ENCODE assay signal across 18 mouse cellular contexts in the genomic region with DNA sequence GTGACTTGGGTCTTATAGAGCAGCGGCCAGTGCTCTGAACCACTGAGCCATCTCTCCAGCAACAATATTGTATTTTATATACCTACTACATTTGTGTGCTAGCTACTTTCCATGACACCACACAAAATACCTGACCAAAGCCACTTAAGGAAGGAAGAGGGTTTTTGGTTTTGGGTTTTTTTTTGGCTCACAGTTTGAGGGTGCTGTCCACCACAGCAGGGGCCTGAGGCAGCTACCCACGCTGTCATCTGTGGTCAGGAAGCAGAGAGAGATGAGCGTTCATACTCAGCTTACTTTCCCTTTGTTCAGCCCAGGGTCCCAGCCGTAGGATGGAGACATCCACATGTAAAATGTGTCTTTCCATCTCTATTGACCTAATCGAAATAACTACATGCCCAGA.
"Had no signal": no experiment of that assay in that cellular context is flagged by ENCODE, and none has a peak within 500 bp of the region (broad histone marks: within the 10 kb centered on the region; RNA-seq: fewer than 3 reads in every experiment).

No protein-coding gene starts in this region.

- H3K36me3 ChIP-seq: midbrain, embryonic 10.5 days; stomach, embryonic 15.5 days had no signal

- H3K4me2 ChIP-seq: lung, embryonic 14.5 days; midbrain, embryonic 12.5 days; neural tube, embryonic 13.5 days; neural tube, embryonic 15.5 days; stomach, embryonic 15.5 days had no signal

- H3K4me3 ChIP-seq: midbrain, embryonic 10.5 days; midbrain, embryonic 12.5 days; myocyte; neural tube, embryonic 13.5 days; neural tube, embryonic 15.5 days; stomach, embryonic 15.5 days had no signal

- ATAC-seq: midbrain, embryonic 16.5 days had no signal

- H3K4me1 ChIP-seq: midbrain, embryonic 12.5 days; neural tube, embryonic 13.5 days; neural tube, embryonic 15.5 days; stomach, embryonic 15.5 days had no signal

- H3K27ac ChIP-seq: midbrain, embryonic 10.5 days; midbrain, embryonic 12.5 days; neural tube, embryonic 13.5 days; neural tube, embryonic 15.5 days; stomach, embryonic 15.5 days; stomach, postnatal 0 days had no signal

- H3K9ac ChIP-seq: lung, embryonic 14.5 days; midbrain, embryonic 12.5 days; neural tube, embryonic 13.5 days; neural tube, embryonic 15.5 days; stomach, embryonic 15.5 days had no signal

- H3K27me3 ChIP-seq: midbrain, embryonic 12.5 days; neural tube, embryonic 13.5 days; neural tube, embryonic 15.5 days; stomach, embryonic 15.5 days had no signal

- H3K9me3 ChIP-seq: midbrain, embryonic 10.5 days; midbrain, embryonic 12.5 days; neural tube, embryonic 13.5 days; neural tube, embryonic 15.5 days; stomach, embryonic 15.5 days had no signal

- DNase-seq: lung, adult 18-20 months; lung, embryonic 14.5 days; lung, postnatal 10 days; midbrain, embryonic 14.5 days; retina, postnatal 1 day; right cerebral cortex, adult 18-20 months; right cerebral cortex, postnatal 14 days; thymus, adult 2 months; thymus, postnatal 25 days; thymus, postnatal 4 days had no signal
